In the genomic region with DNA sequence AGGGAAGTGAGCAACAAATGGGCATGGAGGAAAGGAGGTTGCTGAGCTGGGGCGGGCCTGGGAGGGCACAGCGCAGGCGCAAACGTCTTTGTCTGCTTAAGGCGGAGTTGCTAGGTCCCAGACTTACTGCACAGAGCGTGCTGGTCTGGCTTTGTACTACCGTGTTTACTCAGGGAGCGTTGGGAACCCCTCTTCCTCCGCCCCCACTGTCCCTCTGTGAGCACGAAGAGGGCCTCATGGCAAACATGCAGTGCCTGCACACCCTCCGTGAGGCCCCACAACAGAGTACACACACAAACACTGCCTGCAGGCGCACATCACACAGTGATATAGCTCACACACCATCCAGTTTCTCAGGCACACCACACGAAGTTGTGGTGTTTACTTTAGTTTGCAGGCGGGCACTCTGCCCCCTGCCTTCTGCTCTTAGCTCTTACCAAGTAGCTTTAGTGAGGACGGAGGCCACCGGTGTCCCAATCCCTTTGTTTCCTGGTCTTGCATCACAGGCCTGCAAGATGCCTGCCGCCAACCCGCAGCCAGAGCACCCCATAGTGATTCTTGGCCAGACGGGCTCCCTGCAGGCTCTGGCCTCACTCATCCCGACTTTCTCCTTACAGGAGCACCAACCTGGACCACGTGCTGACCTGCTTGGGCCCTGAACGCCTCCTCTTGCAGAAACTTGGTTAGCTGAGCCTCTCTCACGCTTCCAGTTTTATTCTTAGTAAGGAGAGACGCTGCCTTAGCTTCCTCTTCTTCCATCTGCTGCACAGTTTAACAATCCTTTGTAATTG, we compare ENCODE assay signal across 8 mouse cellular contexts. TPM values are rescaled to one million over a fixed set of nuclear protein-coding genes. Genes with fewer than 3 reads are reported as not detected.
DNase-seq lines count a peak whose midpoint lies in the region; ATAC-seq lines count a peak whose summit lies in the region.

No protein-coding gene starts in this region.

- H3K4me3 ChIP-seq in hindbrain, embryonic 12.5 days = 0 out of 2 replicates have a peak overlapping the region, but pooled peaks have one; percentile 1

- H3K9me3 ChIP-seq in hindbrain, embryonic 12.5 days (replicated peaks) = no peaks in the 10 kb centered on the region

- H3K27me3 ChIP-seq in hindbrain, embryonic 12.5 days = no peaks in the 10 kb centered on the region

- 5% methylated on average over 24 of the region's 24 CpGs for WGBS in hindbrain, embryonic 12.5 days

- peak overlapping the region; percentile 61 for H3K9ac ChIP-seq in hindbrain, embryonic 12.5 days

- no peaks in the 10 kb centered on the region for H3K36me3 ChIP-seq in hindbrain, embryonic 12.5 days

- DNase-seq in NIH3T3 (ENCODE audit: low read depth) = peak; percentile 90
- peak; percentile 75 to 81 for DNase-seq in cerebellum, postnatal 25 days
- peak; percentile 44 for DNase-seq in frontal cortex, postnatal 14 days (ENCODE audit: low spot score in 2 of 2)
- peak; percentile 69 to 74 for DNase-seq in layer of hippocampus, postnatal 14 days (ENCODE audit: low spot score in 2 of 2)
- DNase-seq in lung, postnatal 10 days = peak; percentile 93
- DNase-seq in ovary, postnatal 14 days (ENCODE audit: low spot score) = peak; percentile 68
- peak; percentile 91 for DNase-seq in thymus, postnatal 14 days

- H3K27ac ChIP-seq in hindbrain, embryonic 12.5 days = peak overlapping the region; percentile 97

- peak overlapping the region; percentile 43 for H3K4me2 ChIP-seq in hindbrain, embryonic 12.5 days (replicated peaks)

- ATAC-seq in hindbrain, embryonic 12.5 days (ENCODE audit: low FRiP score) = peak; percentile 94

- peaks cover 18% of the 10 kb centered on the region for H3K4me1 ChIP-seq in hindbrain, embryonic 12.5 days

RNA-seq across cellular contexts. Expression of a gene that starts 38.6 kb away (rescaled TPM):
- polyA plus RNA-seq in hindbrain, embryonic 12.5 days (2016; fragmentation: Nextera tagmentation; extraction: Ambion mirVana) = 557 and 561 TPM in 2 replicates
- 100 to 1,000 TPM; 176 to 183 TPM for total RNA-seq in layer of hippocampus, postnatal 14 days (2021)

RNA-seq across cellular contexts. Expression of a gene that starts 49.4 kb away (rescaled TPM):
- 28.1 and 29.7 TPM in 2 replicates for polyA plus RNA-seq in hindbrain, embryonic 12.5 days (2016; fragmentation: Nextera tagmentation; extraction: Ambion mirVana)
- total RNA-seq in layer of hippocampus, postnatal 14 days (2021) = 10 to 100 TPM; 16.8 to 17.1 TPM

Comparison
In these comparisons a context has a peak if more than half of its experiments do, and no peak if none do; other contexts are left out.
1. Peak in every context shown above with its lines: DNase-seq, ATAC-seq, H3K4me3 ChIP-seq and H3K27ac ChIP-seq.